Mouse (Mus musculus): Measurements from ENCODE around the gene Nbeal2. TPM values are rescaled to one million over a fixed set of nuclear protein-coding genes. Genes with fewer than 3 reads are reported as not detected.

Gene Nbeal2
- polyA plus RNA-seq (2012; rRNA removed; ENCODE audit: low replicate concordance) = 27.7 and 35.7 TPM in 2 replicates

DNA sequence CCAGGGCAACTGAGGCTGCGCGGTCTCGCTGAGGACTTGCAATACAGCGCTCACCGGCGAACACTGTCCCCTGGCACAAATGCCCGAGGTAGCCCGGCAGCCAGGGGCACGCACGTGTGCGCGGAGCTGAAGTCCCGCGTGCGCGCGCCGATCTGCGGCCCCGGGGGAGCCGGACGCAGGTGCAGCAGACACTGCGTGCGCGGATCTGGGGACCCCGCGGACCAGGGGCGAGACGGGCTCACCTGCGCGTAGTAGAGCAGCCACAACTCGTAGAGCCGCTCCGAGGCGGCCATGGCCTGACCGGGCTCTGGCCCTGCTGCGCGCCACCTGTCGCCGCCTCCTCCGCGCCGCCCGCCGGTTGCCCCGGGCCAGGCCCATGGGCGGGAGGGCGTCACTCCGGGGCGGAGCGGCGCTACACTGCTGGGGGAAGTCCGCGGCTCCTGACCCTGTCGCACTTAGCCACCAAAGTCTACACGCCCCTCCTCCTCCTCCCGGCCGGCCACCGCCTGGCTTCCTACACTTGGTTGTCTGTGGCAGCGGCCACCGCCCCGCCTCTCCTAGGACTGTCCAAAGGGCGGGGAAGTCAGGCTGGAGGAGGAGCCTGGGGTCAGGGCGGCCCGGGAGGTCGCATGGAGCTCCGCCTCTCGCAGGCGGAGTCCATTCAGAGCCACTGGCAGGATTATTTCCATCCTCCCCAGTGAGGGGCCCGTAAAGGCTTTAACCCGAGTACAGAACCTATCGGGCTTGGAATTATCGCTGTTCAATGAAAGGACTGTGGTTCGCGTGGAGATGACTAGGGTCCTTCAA is at the start of gene Nbeal2:
Gene Nbeal2, minus strand, starts transcription at position 507 of the 807 bp plus-strand sequence.

DNA sequence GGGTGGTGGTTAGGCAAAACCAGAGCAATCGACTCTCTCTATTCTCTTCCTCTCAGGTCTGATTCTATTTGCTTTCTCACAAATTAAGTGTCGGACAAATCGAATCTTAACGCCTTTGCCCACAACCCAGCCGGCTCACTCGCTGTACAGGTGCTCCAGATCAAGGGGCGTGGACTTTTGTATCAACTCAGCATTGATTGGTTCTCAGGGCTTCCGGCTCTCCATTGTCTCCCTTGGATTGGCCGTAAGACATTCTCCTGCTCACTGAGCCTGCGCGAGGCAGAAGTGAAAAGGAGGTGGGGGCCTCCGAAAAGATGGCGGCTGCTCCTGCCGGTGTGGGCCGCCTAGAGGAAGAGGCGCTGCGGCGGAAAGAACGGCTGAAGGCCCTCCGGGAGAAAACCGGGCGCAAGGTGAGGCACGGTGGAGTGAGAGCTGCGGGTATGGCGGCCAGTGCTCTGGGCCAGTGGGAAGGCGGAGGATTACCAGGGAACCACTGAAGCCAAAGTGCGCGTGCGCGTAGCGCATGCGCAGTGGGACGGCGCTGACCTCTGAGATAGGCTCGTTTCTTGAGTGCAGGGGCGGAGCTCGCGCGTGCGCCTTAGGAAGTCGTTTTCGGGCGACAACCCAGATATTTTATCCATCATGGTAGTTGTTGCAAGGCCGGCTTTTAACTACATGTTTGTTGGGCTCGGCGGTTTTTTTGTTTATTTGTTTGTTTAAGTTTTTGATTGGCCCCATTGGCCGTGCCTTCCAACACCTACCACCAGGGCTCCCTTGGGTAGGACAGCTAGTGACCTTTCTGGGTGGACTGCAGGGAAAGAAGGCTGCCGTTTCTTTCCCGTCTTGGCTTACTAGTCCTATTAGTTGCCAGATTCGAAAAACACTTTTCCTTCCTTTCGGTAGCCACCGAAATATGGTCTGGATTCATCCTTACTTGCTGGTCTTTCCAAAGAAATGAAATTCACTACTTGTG is 2.6 kb upstream of the Nbeal2 start, which contains the start of gene Ccdc12:
Gene Ccdc12, plus strand, starts transcription at position 255 of the 973 bp plus-strand sequence.

DNA sequence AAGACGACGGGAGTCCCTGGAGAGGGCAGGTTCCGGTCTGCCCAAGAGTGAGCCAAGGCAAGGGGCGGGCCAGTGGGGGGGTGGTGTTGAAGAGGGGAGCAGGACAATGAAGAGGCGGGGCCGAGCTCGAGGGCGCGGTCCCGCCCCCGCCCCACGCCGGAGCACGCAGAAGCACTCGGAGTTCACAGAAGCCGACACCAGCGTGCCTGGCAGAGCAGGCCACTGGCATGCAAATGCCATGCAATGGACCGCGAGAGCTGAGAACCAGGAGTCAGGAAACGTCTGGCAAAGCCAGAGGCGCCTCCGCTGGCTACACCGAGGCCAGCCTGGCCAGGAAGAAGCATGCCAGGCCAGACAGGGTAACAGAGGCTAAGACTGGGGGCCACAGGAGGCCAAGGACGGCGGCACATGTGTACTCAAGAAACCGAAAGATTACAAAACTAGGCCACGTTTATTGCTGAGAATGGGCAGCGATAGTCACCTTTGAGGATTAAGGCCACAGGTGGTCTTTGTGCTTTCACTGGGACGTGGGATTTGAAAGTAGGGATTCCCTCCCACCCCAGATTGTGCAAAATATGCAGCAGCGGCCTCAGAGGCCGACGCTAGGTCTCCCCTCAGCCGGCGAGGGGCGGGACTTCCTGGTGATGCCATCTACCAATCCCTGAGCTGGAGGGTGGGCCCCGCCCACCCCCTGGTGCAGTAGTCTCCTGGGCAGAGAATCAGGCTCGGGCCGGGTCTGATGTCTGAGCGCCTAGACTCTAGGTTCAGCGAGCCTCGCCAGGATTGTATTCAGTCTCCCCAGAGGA is 29.4 kb downstream of the Nbeal2 start, which contains the start of gene Nradd:
Gene Nradd, minus strand, starts transcription at position 92 of the 806 bp plus-strand sequence.

Other genes with a start within 250 kb of the Nbeal2 start
- 19.8 and 35.0 TPM in 2 replicates for gene Ptpn23, start 245.9 kb downstream of the Nbeal2 start, polyA plus RNA-seq (2012; rRNA removed; ENCODE audit: low replicate concordance)
- 0.16 and 1.3 TPM in 2 replicates for gene Ngp, start 234.4 kb downstream of the Nbeal2 start, polyA plus RNA-seq (2012; rRNA removed; ENCODE audit: low replicate concordance)
- 16.0 and 25.8 TPM in 2 replicates for gene Klhl18, start 177.5 kb downstream of the Nbeal2 start, polyA plus RNA-seq (2012; rRNA removed; ENCODE audit: low replicate concordance)
- 1.0 and 1.4 TPM in 2 replicates for gene Kif9, start 177.2 kb downstream of the Nbeal2 start, polyA plus RNA-seq (2012; rRNA removed; ENCODE audit: low replicate concordance)
- 36.3 and 56.5 TPM in 2 replicates for gene Setd2, start 121.6 kb downstream of the Nbeal2 start, polyA plus RNA-seq (2012; rRNA removed; ENCODE audit: low replicate concordance)
- gene Nradd, start 29.7 kb downstream of the Nbeal2 start, polyA plus RNA-seq (2012; rRNA removed; ENCODE audit: low replicate concordance) = 12.8 and 38.1 TPM in 2 replicates
- gene Ccdc12, start 2.3 kb upstream of the Nbeal2 start, polyA plus RNA-seq (2012; rRNA removed; ENCODE audit: low replicate concordance) = 72.6 and 80.9 TPM in 2 replicates
- gene Myl3, start 87.7 kb upstream of the Nbeal2 start, polyA plus RNA-seq (2012; rRNA removed; ENCODE audit: low replicate concordance) = 0.70 and 1.2 TPM in 2 replicates
- gene Pth1r, start 93.0 kb upstream of the Nbeal2 start, polyA plus RNA-seq (2012; rRNA removed; ENCODE audit: low replicate concordance) = 100 and 195 TPM in 2 replicates
- gene Prss42, start 144.0 kb upstream of the Nbeal2 start, polyA plus RNA-seq (2012; rRNA removed; ENCODE audit: low replicate concordance) = not detected in 2 replicates
- gene Prss44, start 159.8 kb upstream of the Nbeal2 start, polyA plus RNA-seq (2012; rRNA removed; ENCODE audit: low replicate concordance) = not detected in 2 replicates
- not detected in 2 replicates for gene Prss43, start 172.5 kb upstream of the Nbeal2 start, polyA plus RNA-seq (2012; rRNA removed; ENCODE audit: low replicate concordance)
- 0.10 TPM in 1 of 2 replicates, not detected in the other for gene Prss45, start 180.4 kb upstream of the Nbeal2 start, polyA plus RNA-seq (2012; rRNA removed; ENCODE audit: low replicate concordance)
- gene Prss46, start 190.3 kb upstream of the Nbeal2 start, polyA plus RNA-seq (2012; rRNA removed; ENCODE audit: low replicate concordance) = not detected in 2 replicates
- not detected in 2 replicates for gene Prss50, start 203.8 kb upstream of the Nbeal2 start, polyA plus RNA-seq (2012; rRNA removed; ENCODE audit: low replicate concordance)
- 52.9 TPM in 2 replicates for gene Als2cl, start 225.7 kb upstream of the Nbeal2 start, polyA plus RNA-seq (2012; rRNA removed; ENCODE audit: low replicate concordance)
- gene Tmie, start 226.0 kb upstream of the Nbeal2 start, polyA plus RNA-seq (2012; rRNA removed; ENCODE audit: low replicate concordance) = 2.2 and 3.2 TPM in 2 replicates

Measured in subcutaneous adipose tissue, adult 2 months (tissue).